Mouse (Mus musculus) liver, embryonic 11.5 days (tissue): ENCODE measurements around the gene Neu1. TPM values are rescaled to one million over a fixed set of nuclear protein-coding genes. Genes with fewer than 3 reads are reported as not detected.
"Not testable (repeated sequence)": the region's sequence is repeated elsewhere in the genome, so short reads cannot be mapped to it uniquely, and the experiment has no call there.

ENCODE experiments used
- ATAC-seq: fragments of 200-750 bp; cut with Nextera tagmentation; replicated peaks from 2 replicates; pipeline ENCODE4 v1.8.0; 2017; ENCODE audit warnings: moderate number of reproducible peaks, mild to moderate bottlenecking, moderate TSS enrichment, moderate library complexity; ENCODE audit not compliant: low FRiP score
- DNase-seq: peaks from one replicate; pipeline ENCODE4 v3.0.0-alpha.2; 2017; ENCODE audit warnings: low spot score
- H3K27ac ChIP-seq: fragments of 300-500 bp; sonication (generic); 2 replicates; pipeline ENCODE4 v1.5.1; 2014; ENCODE audit warnings: mild to moderate bottlenecking, low read depth, low read length, control low read depth
- H3K27me3 ChIP-seq: fragments of 300-500 bp; sonication (generic); replicated peaks from 2 replicates; pipeline ENCODE4 v1.6.1; 2014; ENCODE audit warnings: low read length, mixed read lengths; ENCODE audit not compliant: control insufficient read depth, insufficient read depth
- H3K36me3 ChIP-seq: fragments of 300-500 bp; sonication (generic); 2 replicates; pipeline ENCODE4 v1.6.1; 2014; ENCODE audit warnings: mild to moderate bottlenecking, low read length, moderate library complexity, mixed read lengths; ENCODE audit not compliant: control insufficient read depth, insufficient read depth
- H3K4me1 ChIP-seq: fragments of 300-500 bp; sonication (generic); replicated peaks from 2 replicates; pipeline ENCODE4 v1.6.1; 2014; ENCODE audit warnings: low read length, mixed read lengths; ENCODE audit not compliant: control insufficient read depth, insufficient read depth
- H3K4me2 ChIP-seq: fragments of 300-500 bp; sonication (generic); 2 replicates; pipeline ENCODE4 v1.6.1; 2014; ENCODE audit warnings: mild to moderate bottlenecking, control low read depth, moderate library complexity
- H3K4me3 ChIP-seq: fragments of 300-500 bp; sonication (generic); 2 replicates; pipeline ENCODE4 v1.5.1; 2014; ENCODE audit warnings: low read depth, low read length, control low read depth
- H3K9ac ChIP-seq: fragments of 300-500 bp; sonication (generic); 2 replicates; pipeline ENCODE4 v1.6.1; 2014; ENCODE audit warnings: low read depth, low read length, control low read depth
- H3K9me3 ChIP-seq: fragments of 300-500 bp; sonication (generic); 2 replicates; pipeline ENCODE4 v1.6.1; 2016; ENCODE audit warnings: low read length, inconsistent platforms, mixed read lengths; ENCODE audit not compliant: control insufficient read depth
- WGBS: fragments of 180-500 bp; shearing (Covaris S2); extraction: QIAGEN DNeasy Blood & Tissue Kit; methylation state at CpG from one replicate; pipeline ENCODE4 v1.1.7; 2014; 5-methylcytosine and 5-hydroxymethylcytosine counted together
- polyA plus RNA-seq: library from polyadenylated mRNA; unstranded; fragments of >200 nt; fragmentation: Nextera tagmentation; extraction: Ambion mirVana; gene quantifications from 2 replicates; pipeline ENCODE4 v1.2.1, GENCODE M21; 2014

Neu1 gene
- polyA plus RNA-seq, 1 experiment from 2014 or later: 26.4 TPM

- Histone ChIP-seq H3K4me2 (no peak overlapping the region), H3K9me3 (no peaks in the 10 kb centered on the region), H3K36me3 (no peaks in the 10 kb centered on the region), H3K9ac (no peak overlapping the region), H3K4me1 (peaks cover 11% of the 10 kb centered on the region), H3K27ac (no peak overlapping the region), H3K4me3 (no peak overlapping the region), H3K27me3 (peaks cover 12% of the 10 kb centered on the region)
- DNase-seq (no peak), ATAC-seq (no peak)
Observed at GRCm38 (mm10) chr17:34960702-34961493, 29.8 kb downstream of the Neu1 start.

- peaks cover 10% of the 10 kb centered on the region for H3K27me3 ChIP-seq
- H3K4me3 ChIP-seq: no peak overlapping the region
- ATAC-seq (no peak), DNase-seq (no peak)
- WGBS: 39% methylated on average over 3 of the region's 3 CpGs
- H3K36me3 ChIP-seq: no peaks in the 10 kb centered on the region
- no peak overlapping the region for H3K27ac ChIP-seq
- H3K4me2 ChIP-seq: no peak overlapping the region
- no peak overlapping the region for H3K9ac ChIP-seq
- H3K4me1 ChIP-seq: peaks cover 11% of the 10 kb centered on the region
- no peaks in the 10 kb centered on the region for H3K9me3 ChIP-seq
Observed at GRCm38 (mm10) chr17:34962125-34962524, 31.1 kb downstream of the Neu1 start.

GRCm38 (mm10) chr17:34962841-34963240, 31.8 kb downstream of the Neu1 start:
- H3K27ac ChIP-seq: no peak overlapping the region
- peaks cover 11% of the 10 kb centered on the region for H3K4me1 ChIP-seq
- peaks cover 12% of the 10 kb centered on the region for H3K27me3 ChIP-seq
- no peak overlapping the region for H3K4me2 ChIP-seq
- H3K9ac ChIP-seq: no peak overlapping the region
- H3K4me3 ChIP-seq: no peak overlapping the region
- 62% methylated on average over 1 of the region's 1 CpGs for WGBS
- H3K36me3 ChIP-seq: no peaks in the 10 kb centered on the region
- DNase-seq (no peak), ATAC-seq (no peak)
- no peaks in the 10 kb centered on the region for H3K9me3 ChIP-seq

- DNase-seq (no peak), ATAC-seq (no peak)
- Histone ChIP-seq H3K36me3 (no peaks in the 10 kb centered on the region), H3K9ac (no peak overlapping the region), H3K4me1 (peaks cover 8% of the 10 kb centered on the region), H3K27ac (no peak overlapping the region), H3K4me2 (no peak overlapping the region), H3K4me3 (no peak overlapping the region), H3K27me3 (peaks cover 30% of the 10 kb centered on the region), H3K9me3 (no peaks in the 10 kb centered on the region)
- WGBS: 21% methylated on average over 1 of the region's 1 CpGs
Observed at GRCm38 (mm10) chr17:34964640-34965049, 33.6 kb downstream of the Neu1 start.

GRCm38 (mm10) chr17:34965627-34966026, 34.6 kb downstream of the Neu1 start:
- H3K4me1 ChIP-seq: no peaks in the 10 kb centered on the region
- DNase-seq (no peak), ATAC-seq (no peak)
- H3K4me2 ChIP-seq: no peak overlapping the region
- H3K27me3 ChIP-seq: peaks cover 34% of the 10 kb centered on the region
- H3K4me3 ChIP-seq: no peak overlapping the region
- no peaks in the 10 kb centered on the region for H3K9me3 ChIP-seq
- H3K9ac ChIP-seq: no peak overlapping the region
- no peak overlapping the region for H3K27ac ChIP-seq
- 49% methylated on average over 5 of the region's 5 CpGs for WGBS
- H3K36me3 ChIP-seq: no peaks in the 10 kb centered on the region

GRCm38 (mm10) chr17:34969822-34970221, 38.8 kb downstream of the Neu1 start, which contains the start of gene Gm20481:
Gene Gm20481, plus strand, starts transcription at chr17:34969912.
- H3K4me2 ChIP-seq: not testable (repeated sequence)
- H3K27me3 ChIP-seq: peaks cover 40% of the 10 kb centered on the region

GRCm38 (mm10) chr17:34970850-34971249, 39.8 kb downstream of the Neu1 start:
- H3K4me1 ChIP-seq, H3K9ac ChIP-seq, DNase-seq, ATAC-seq, H3K4me3 ChIP-seq, H3K4me2 ChIP-seq, H3K36me3 ChIP-seq, H3K27ac ChIP-seq, H3K9me3 ChIP-seq: not testable (repeated sequence)
- peaks cover 40% of the 10 kb centered on the region for H3K27me3 ChIP-seq
- WGBS: 29% methylated on average over 24 of the region's 37 CpGs

More at GRCm38 (mm10) chr17:34969822-34970221, 38.8 kb downstream of the Neu1 start, which contains the start of gene Gm20481:
- not testable (repeated sequence) for H3K36me3 ChIP-seq, H3K9ac ChIP-seq, ATAC-seq, H3K27ac ChIP-seq, DNase-seq, H3K9me3 ChIP-seq, H3K4me3 ChIP-seq, H3K4me1 ChIP-seq
- 65% methylated on average over 7 of the region's 11 CpGs for WGBS

GRCm38 (mm10) chr17:34971694-34972068, 40.6 kb downstream of the Neu1 start:
- H3K9me3 ChIP-seq, ATAC-seq, H3K36me3 ChIP-seq, H3K4me1 ChIP-seq, H3K27ac ChIP-seq, H3K9ac ChIP-seq, DNase-seq: not testable (repeated sequence)
- H3K4me3 ChIP-seq: peak overlapping the region; percentile 44
- WGBS: 4% methylated on average over 21 of the region's 43 CpGs
- peak overlapping the region; percentile 87 for H3K4me2 ChIP-seq
- H3K27me3 ChIP-seq: peaks cover 40% of the 10 kb centered on the region
